Mouse (Mus musculus) embryonic fibroblast, embryonic 13.5 days (primary cell): ENCODE results near the gene Calr4.

Source experiments
- CTCF ChIP-seq: IDR thresholded peaks from 2 replicates; pipeline ENCODE4 v1.5.1; 2011; ENCODE audit warnings: mild to moderate bottlenecking, control low read depth, low read length, moderate library complexity, borderline replicate concordance; ENCODE audit not compliant: insufficient read depth
- POLR2A ChIP-seq: IDR thresholded peaks from 2 replicates; pipeline ENCODE4 v1.6.1; 2011; ENCODE audit warnings: low read depth, mild to moderate bottlenecking, control low read depth, low read length, moderate library complexity

GRCm38 (mm10) chr4:109256791-109257190 lies 22.5 kb downstream of the Calr4 start:
- TF ChIP-seq CTCF (no peak), POLR2A (no peak)
